Mouse (Mus musculus): ENCODE data around the gene Ppcdc. TPM values are rescaled to one million over a fixed set of nuclear protein-coding genes. Genes with fewer than 3 reads are reported as not detected.
"Not testable (repeated sequence)": the region's sequence is repeated elsewhere in the genome, so short reads cannot be mapped to it uniquely, and the experiment has no call there.

Gene Ppcdc
- total RNA-seq, 2 experiments from 2014 or later = 10.5 to 34.8 TPM

GRCm38 (mm10) chr9:57432480-57432879, 7.4 kb downstream of the Ppcdc start:
- ATAC-seq (replicated peaks; ENCODE audit: low FRiP score, low TSS enrichment, poor library complexity, severe bottlenecking) = no peak

DNA sequence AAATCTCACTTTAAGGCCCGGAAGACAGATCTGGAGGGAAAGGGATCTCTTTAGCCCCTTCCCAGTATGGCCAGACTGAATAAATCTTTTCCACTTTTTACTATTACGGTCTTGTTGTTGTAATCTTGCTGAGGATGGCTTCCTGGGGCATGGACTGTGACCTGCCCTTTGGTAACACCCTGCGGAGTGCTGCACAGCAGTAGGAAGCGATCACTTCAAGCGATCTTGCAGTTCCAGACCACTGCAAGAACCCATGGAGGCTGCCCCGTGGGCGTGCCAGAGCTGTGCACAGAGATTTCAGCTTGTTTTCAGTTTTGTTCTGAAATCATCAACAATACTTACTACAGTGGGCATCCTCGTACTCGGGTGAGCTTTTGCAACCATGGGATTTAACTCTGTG, 8.7 kb downstream of the Ppcdc start:
- ATAC-seq (replicated peaks; ENCODE audit: low FRiP score, low TSS enrichment, poor library complexity, severe bottlenecking) = no peak

GRCm38 (mm10) chr9:57428391-57428790, 11.5 kb downstream of the Ppcdc start:
- no peak for ATAC-seq (replicated peaks; ENCODE audit: low FRiP score, low TSS enrichment, poor library complexity, severe bottlenecking)

DNA sequence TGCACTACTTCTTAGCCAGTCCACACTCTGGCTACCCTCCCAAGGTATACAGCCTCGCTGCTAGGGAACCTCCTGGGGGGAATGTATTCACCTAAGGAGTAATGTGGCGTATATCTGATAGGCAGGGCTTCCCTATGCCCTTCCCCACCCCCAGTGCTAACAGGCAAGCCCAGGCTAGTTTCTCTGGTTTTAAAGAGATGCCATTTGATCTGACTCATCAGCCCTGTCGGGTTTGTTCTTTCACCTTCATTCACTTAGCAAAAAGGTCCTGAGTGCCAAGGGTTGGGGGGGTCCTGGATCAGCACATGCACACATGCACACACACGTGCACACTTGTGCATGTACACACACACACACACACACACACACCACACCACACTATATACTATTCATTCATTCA, 12.0 kb downstream of the Ppcdc start:
- no peak for ATAC-seq (replicated peaks; ENCODE audit: low FRiP score, low TSS enrichment, poor library complexity, severe bottlenecking)

GRCm38 (mm10) chr9:57427123-57427522, 12.8 kb downstream of the Ppcdc start:
- ATAC-seq (replicated peaks; ENCODE audit: low FRiP score, low TSS enrichment, poor library complexity, severe bottlenecking) = not testable (repeated sequence)

DNA sequence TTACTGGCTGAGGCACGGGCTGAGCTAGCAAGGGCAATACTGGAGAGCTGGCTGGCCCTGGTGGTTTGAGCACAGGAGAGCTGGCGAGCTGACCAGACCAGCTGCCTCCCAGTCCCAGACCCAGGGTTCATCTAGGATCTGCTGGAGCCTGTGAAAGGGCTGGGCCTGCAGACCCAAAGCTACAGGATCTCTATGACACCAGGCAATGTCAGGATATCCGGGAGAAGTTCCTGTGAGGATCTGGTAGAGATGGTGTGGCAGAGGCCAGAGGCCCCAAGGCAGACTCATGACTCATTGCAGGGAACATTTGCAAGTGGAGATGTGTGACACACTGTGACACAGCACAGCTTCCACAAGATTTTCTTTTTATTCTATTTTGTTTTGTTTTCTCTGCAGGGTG, 14.8 kb downstream of the Ppcdc start:
- no peak for ATAC-seq (replicated peaks; ENCODE audit: low FRiP score, low TSS enrichment, poor library complexity, severe bottlenecking)

DNA sequence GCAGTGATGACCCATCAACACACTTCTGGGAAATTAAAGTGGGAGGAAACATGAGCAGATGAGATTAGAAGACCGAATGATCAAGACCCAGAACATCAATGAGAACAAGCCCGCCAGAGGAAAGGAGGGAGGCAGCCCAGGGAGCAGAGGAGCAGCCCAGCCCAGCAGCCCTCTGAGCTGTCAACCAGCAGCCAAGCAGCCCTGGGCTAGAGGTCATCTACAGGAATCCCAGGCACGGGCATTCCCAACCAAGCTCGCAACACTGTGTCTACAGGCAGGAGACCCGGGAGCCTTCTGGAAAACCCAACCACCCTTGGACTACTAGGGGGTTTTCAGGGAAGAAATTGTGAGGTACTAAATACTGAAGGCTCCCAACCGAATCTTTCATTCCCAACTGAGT, 15.9 kb downstream of the Ppcdc start:
- no peak for ATAC-seq (replicated peaks; ENCODE audit: low FRiP score, low TSS enrichment, poor library complexity, severe bottlenecking)

- ATAC-seq (replicated peaks; ENCODE audit: low FRiP score, low TSS enrichment, poor library complexity, severe bottlenecking) = no peak
Measured at GRCm38 (mm10) chr9:57421688-57422111, 18.2 kb downstream of the Ppcdc start.

DNA sequence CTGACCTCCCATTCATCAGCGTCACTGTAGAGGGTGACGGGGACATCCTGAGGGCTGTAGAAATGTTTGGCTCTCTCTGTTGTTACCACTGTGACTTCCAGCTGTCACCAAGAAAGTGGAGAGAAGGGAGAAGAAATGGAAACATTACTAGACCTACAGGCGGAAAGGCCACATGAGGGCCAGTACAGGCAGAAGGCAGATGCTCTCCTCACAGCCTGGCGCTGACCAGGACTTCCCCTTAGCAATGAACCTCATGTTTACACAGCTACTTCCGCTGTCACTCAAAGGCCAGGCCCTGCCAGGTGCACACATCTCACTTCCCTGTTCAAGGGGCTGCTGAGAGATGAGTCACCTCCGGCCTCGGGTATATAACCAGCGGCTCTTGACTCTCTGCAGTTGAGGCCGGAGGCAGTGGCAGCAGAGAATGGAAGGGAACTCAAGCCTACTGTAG, 18.8 kb downstream of the Ppcdc start:
- peak; percentile 36 for ATAC-seq (replicated peaks; ENCODE audit: low FRiP score, low TSS enrichment, poor library complexity, severe bottlenecking)

GRCm38 (mm10) chr9:57420321-57421120, 19.4 kb downstream of the Ppcdc start:
- ATAC-seq (replicated peaks; ENCODE audit: low FRiP score, low TSS enrichment, poor library complexity, severe bottlenecking) = peak; percentile 94

DNA sequence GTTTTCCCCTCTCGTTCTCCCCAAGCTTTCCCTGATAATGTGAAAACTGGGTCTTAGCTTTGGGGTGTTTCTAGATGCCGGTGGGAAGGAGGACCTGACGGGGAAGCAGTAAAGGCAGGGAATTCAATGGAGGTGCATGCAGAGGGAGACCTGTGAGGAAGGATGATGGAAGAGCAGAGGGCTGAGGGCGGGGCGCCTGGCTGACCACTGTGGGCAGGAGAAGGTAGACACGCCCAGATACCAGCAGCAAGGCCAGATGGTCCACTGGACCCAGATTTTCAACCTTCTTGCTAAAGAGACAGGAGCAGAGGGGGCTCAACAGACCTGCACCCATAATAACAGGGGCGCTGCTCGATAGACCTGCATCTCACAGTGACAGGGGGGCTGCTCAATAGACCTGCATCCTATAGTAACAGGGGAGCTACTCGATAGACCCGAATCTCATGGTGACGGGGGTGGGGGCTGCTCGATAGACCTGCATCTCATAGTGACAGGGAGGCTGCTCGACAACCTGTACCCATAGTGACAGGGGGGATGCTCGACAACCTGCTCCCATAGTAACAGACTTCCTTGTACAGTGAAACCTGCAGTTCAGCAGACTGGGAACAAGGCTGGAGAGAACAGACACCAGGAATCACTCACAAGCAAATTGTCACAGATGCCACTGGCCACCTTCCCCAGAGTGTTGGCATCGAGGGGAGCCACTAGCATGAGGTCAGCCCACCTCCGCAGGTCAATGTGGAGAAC, 20.2 kb downstream of the Ppcdc start:
- ATAC-seq (replicated peaks; ENCODE audit: low FRiP score, low TSS enrichment, poor library complexity, severe bottlenecking) = no peak

- no peak for ATAC-seq (replicated peaks; ENCODE audit: low FRiP score, low TSS enrichment, poor library complexity, severe bottlenecking)
Measured at GRCm38 (mm10) chr9:57417341-57417740, 22.6 kb downstream of the Ppcdc start.

DNA sequence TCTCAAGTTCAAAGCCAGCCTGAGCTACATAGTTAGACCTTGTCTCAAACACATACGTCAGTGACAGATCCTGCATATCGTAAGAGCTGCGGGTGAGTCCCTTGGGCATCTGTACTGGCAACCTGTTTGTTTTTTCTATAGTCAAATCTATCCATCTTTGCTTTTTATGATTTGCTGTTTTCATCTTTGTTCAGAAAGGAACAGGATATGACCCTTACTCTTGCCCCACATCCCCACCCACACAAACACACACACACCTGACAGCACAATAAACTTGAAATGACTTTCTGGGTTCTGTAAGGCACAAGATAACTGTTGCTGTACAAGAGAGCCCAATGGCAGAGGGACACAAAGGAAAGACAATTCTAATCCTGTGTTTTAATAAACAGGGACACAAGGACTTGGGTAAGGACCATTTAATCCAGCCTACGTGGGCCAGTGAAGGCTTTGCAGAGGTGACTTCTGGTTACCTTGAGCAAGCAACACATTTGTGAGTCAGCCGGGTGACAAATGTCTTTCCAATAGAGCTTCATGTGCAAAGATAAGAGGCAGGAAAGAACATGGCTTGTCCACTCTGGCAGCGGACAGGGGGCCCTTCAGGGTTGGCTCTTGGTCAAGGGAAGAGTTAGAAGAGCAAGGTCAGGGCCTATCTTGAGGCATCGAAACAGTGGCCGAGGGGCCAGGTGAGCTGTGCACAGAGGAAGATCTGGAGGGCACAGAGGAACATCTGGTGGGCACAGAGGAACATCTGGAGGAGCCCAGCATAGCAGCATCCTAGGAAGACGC, 32.6 kb downstream of the Ppcdc start:
- ATAC-seq (replicated peaks; ENCODE audit: low FRiP score, low TSS enrichment, poor library complexity, severe bottlenecking) = no peak

GRCm38 (mm10) chr9:57406395-57406794, 33.5 kb downstream of the Ppcdc start:
- ATAC-seq (replicated peaks; ENCODE audit: low FRiP score, low TSS enrichment, poor library complexity, severe bottlenecking) = no peak

- no peak for ATAC-seq (replicated peaks; ENCODE audit: low FRiP score, low TSS enrichment, poor library complexity, severe bottlenecking)
Measured at GRCm38 (mm10) chr9:57404036-57404435, 35.9 kb downstream of the Ppcdc start.

DNA sequence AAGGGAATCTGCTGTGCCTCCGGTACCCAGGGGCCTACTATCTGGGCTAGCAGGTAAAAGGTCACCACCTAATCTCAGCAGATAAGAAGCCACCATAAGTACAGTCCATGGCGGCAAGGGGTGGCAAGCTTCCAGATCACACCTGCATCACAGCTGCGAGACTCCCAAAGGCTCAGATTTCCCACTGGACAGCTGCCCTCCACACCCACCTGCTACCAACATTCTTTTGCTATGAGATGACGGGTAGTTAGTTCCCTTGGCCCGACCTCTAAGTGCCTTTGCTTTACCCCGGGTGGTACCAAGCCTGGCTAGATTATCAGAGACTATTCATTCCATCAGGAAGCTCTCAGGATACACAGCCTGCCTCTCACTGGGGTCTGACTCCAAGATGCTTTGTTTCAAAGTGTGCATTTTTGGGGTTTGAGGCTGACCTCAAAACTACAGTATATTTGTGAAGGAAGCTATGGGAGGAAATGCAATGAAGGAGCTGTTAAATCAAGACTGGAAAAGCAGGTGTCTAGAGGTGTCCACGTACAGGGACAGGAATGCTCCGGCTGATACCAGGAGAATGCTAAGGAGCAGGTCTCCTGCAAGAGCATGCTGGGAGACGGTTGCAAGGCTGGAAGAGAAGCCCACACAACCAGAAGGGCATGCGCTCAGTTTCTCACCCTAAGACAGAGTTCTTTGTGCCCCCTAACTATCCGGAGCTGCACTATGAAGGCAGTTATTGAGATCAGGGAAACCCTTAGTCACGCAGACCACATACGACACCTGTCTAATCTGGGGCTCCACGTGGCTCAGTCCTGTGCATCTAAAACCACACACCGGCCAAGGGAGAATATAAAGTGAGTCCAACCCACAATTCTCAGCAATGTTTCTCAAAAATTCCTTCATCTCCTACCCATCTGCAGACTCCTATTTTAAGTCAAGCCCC, 37.3 kb downstream of the Ppcdc start:
- peak; percentile 34; the same call in 1 of the 2 replicates for ATAC-seq (replicated peaks; ENCODE audit: low FRiP score, low TSS enrichment, poor library complexity, severe bottlenecking)

GRCm38 (mm10) chr9:57398773-57399172, 41.2 kb downstream of the Ppcdc start:
- ATAC-seq (replicated peaks; ENCODE audit: low FRiP score, low TSS enrichment, poor library complexity, severe bottlenecking) = no peak

- no peak for ATAC-seq (replicated peaks; ENCODE audit: low FRiP score, low TSS enrichment, poor library complexity, severe bottlenecking)
Measured at GRCm38 (mm10) chr9:57392892-57393291, 47.0 kb downstream of the Ppcdc start.

GRCm38 (mm10) chr9:57390869-57391268, 49.1 kb downstream of the Ppcdc start:
- ATAC-seq (replicated peaks; ENCODE audit: low FRiP score, low TSS enrichment, poor library complexity, severe bottlenecking) = no peak

All from megakaryocyte-erythroid progenitor cell, adult 5-6 weeks (primary cell).